ENCODE assay signal across 8 mouse cellular contexts in genomic region chr17:29396821-29397242, GRCm38 (mm10). TPM values are rescaled to one million over a fixed set of nuclear protein-coding genes. Genes with fewer than 3 reads are reported as not detected.
DNase-seq lines count a peak whose midpoint lies in the region; ATAC-seq lines count a peak whose summit lies in the region.

No protein-coding gene starts in this region.

- H3K9me3 ChIP-seq in hindbrain, embryonic 12.5 days (replicated peaks): no peaks in the 10 kb centered on the region

- H3K4me2 ChIP-seq in hindbrain, embryonic 12.5 days (replicated peaks): no peak overlapping the region

- ATAC-seq in hindbrain, embryonic 12.5 days (ENCODE audit: low FRiP score): peak; percentile 84

- no peaks in the 10 kb centered on the region for H3K36me3 ChIP-seq in hindbrain, embryonic 12.5 days

- peaks cover 31% of the 10 kb centered on the region for H3K4me1 ChIP-seq in hindbrain, embryonic 12.5 days

- peaks cover 18% of the 10 kb centered on the region for H3K27me3 ChIP-seq in hindbrain, embryonic 12.5 days

- WGBS in hindbrain, embryonic 12.5 days: 19% methylated on average over 6 of the region's 6 CpGs

- H3K4me3 ChIP-seq in hindbrain, embryonic 12.5 days: no peak overlapping the region

- DNase-seq in Muller cell, postnatal 12 days (ENCODE audit: inconsistent ontology term): peak; percentile 79
- peak; percentile 92 to 93 for DNase-seq in cerebellum, postnatal 10 days
- DNase-seq in frontal cortex, postnatal 10 days (ENCODE audit: low spot score in 2 of 2): peak; percentile 55 to 76
- DNase-seq in layer of hippocampus, postnatal 14 days (ENCODE audit: low spot score in 2 of 2): peak; percentile 75 to 84
- DNase-seq in lung, postnatal 14 days: peak; percentile 87
- DNase-seq in ovary, postnatal 36 days (ENCODE audit: low spot score): peak; percentile 77
- DNase-seq in thymus, postnatal 25 days: peak; percentile 83

- H3K9ac ChIP-seq in hindbrain, embryonic 12.5 days: no peak overlapping the region

- peak overlapping the region; percentile 24; the same call in 1 of the 2 replicates for H3K27ac ChIP-seq in hindbrain, embryonic 12.5 days

RNA-seq across cellular contexts. Expression of gene Fgd2, which starts 36.1 kb away (rescaled TPM):
- 4.3 and 7.0 TPM in 2 replicates for polyA plus RNA-seq in hindbrain, embryonic 12.5 days (2016; fragmentation: Nextera tagmentation; extraction: Ambion mirVana)
- total RNA-seq in layer of hippocampus, postnatal 14 days (2021): 1 to 10 TPM; 5.6 to 9.0 TPM

RNA-seq across cellular contexts. Expression of gene Mtch1, which starts 49.1 kb away (rescaled TPM):
- 438 and 466 TPM in 2 replicates for polyA plus RNA-seq in hindbrain, embryonic 12.5 days (2016; fragmentation: Nextera tagmentation; extraction: Ambion mirVana)
- 100 to 1,000 TPM; 525 to 527 TPM for total RNA-seq in layer of hippocampus, postnatal 14 days (2021)
